25 mouse cellular contexts compared by ENCODE assay signal in the genomic region with DNA sequence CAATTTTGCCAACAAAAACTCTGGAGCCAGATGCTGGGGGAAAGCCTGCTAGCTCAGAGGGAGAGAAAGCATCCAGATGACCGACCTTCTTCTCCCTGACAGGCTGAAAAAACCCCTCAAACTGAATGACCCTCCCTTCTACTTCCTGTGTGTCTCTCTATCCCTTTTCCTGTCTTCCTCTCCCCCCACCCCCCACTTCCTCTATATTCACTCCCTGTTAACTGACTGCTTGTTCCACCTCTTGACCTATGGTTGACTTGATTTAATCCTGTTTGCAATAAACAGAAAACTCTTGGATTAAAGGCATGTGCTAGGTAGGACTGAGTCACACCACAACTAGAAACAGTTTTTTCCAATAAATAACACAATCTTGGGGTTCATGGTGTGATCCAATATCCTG. TPM values are rescaled to one million over a fixed set of nuclear protein-coding genes. Genes with fewer than 3 reads are reported as not detected.
DNase-seq lines count a peak whose midpoint lies in the region; ATAC-seq lines count a peak whose summit lies in the region.
"Had no signal": no experiment of that assay in that cellular context is flagged by ENCODE, and none has a peak within 500 bp of the region (broad histone marks: within the 10 kb centered on the region; RNA-seq: fewer than 3 reads in every experiment).

No protein-coding gene starts in this region.

- no peak overlapping the region for H3K27ac ChIP-seq in midbrain, embryonic 11.5 days (ENCODE audit: low read depth, low read length)
- H3K27ac ChIP-seq in midbrain, embryonic 15.5 days, result no peak overlapping the region
- H3K27ac ChIP-seq in intestine, embryonic 15.5 days, result no peak overlapping the region
- H3K27ac ChIP-seq: embryonic facial prominence, embryonic 10.5 days; embryonic facial prominence, embryonic 12.5 days; forebrain, embryonic 13.5 days; forebrain, embryonic 15.5 days had no signal

- no peak overlapping the region for H3K4me2 ChIP-seq in midbrain, embryonic 11.5 days
- no peak overlapping the region for H3K4me2 ChIP-seq in midbrain, embryonic 15.5 days
- H3K4me2 ChIP-seq in intestine, embryonic 15.5 days (replicated peaks), result no peak overlapping the region
- H3K4me2 ChIP-seq: embryonic facial prominence, embryonic 12.5 days; forebrain, embryonic 13.5 days; forebrain, embryonic 15.5 days had no signal

- DNase-seq in midbrain, embryonic 11.5 days (ENCODE audit: low spot score, missing footprints), result peak; percentile 51
- DNase-seq in spleen, adult 18-20 months, result no peak
- DNase-seq: adrenal gland, adult 2 months; adrenal gland, postnatal 10 days; adrenal gland, postnatal 25 days; cerebellum, adult 11 months; cerebellum, adult 2 months; cerebellum, adult 9-10 months; cerebellum, postnatal 10 days; cerebellum, postnatal 25 days; forebrain, postnatal 0 days had no signal

- H3K27me3 ChIP-seq in midbrain, embryonic 11.5 days (ENCODE audit: control insufficient read depth, insufficient read depth, low read length), result no peaks in the 10 kb centered on the region
- H3K27me3 ChIP-seq in midbrain, embryonic 15.5 days (replicated peaks), result no peaks in the 10 kb centered on the region
- H3K27me3 ChIP-seq in intestine, embryonic 15.5 days (replicated peaks), result no peaks in the 10 kb centered on the region
- H3K27me3 ChIP-seq: CH12.LX; embryonic facial prominence, embryonic 12.5 days; forebrain, embryonic 13.5 days; forebrain, embryonic 15.5 days had no signal

- no peaks in the 10 kb centered on the region for H3K36me3 ChIP-seq in midbrain, embryonic 11.5 days (ENCODE audit: control insufficient read depth, insufficient read depth, low read length)
- no peaks in the 10 kb centered on the region for H3K36me3 ChIP-seq in midbrain, embryonic 15.5 days (replicated peaks)
- no peaks in the 10 kb centered on the region for H3K36me3 ChIP-seq in intestine, embryonic 15.5 days
- H3K36me3 ChIP-seq: embryonic facial prominence, embryonic 10.5 days; embryonic facial prominence, embryonic 12.5 days; forebrain, embryonic 15.5 days; G1E had no signal

- 94% methylated on average over 1 of the region's 1 CpGs for WGBS in midbrain, embryonic 11.5 days
- WGBS in midbrain, embryonic 15.5 days, result 77% methylated on average over 1 of the region's 1 CpGs
- 68% methylated on average over 1 of the region's 1 CpGs for WGBS in intestine, embryonic 15.5 days

- ATAC-seq in midbrain, embryonic 11.5 days (ENCODE audit: low FRiP score), result no peak
- ATAC-seq in midbrain, embryonic 15.5 days (replicated peaks), result no peak
- ATAC-seq in granulocyte monocyte progenitor cell, adult 5-6 weeks (replicated peaks; ENCODE audit: poor library complexity, severe bottlenecking), result peak; percentile 56
- 0 out of 2 replicates have a peak, but pooled peaks have one; percentile 39 for ATAC-seq in megakaryocyte progenitor cell, adult 5-6 weeks (replicated peaks; ENCODE audit: poor library complexity)
- no peak for ATAC-seq in intestine, embryonic 15.5 days
- ATAC-seq: CD4-positive, CD25-positive, alpha-beta regulatory T cell, adult 4 months; forebrain, embryonic 13.5 days; forebrain, embryonic 15.5 days; forebrain, postnatal 0 days; Patski had no signal

- no peak overlapping the region for H3K4me3 ChIP-seq in midbrain, embryonic 11.5 days (ENCODE audit: low read depth, low read length)
- no peak overlapping the region for H3K4me3 ChIP-seq in midbrain, embryonic 15.5 days
- H3K4me3 ChIP-seq in intestine, embryonic 15.5 days (replicated peaks), result no peak overlapping the region
- H3K4me3 ChIP-seq: embryonic facial prominence, embryonic 10.5 days; embryonic facial prominence, embryonic 12.5 days; forebrain, embryonic 13.5 days; forebrain, embryonic 15.5 days had no signal

- no peaks in the 10 kb centered on the region for H3K9me3 ChIP-seq in midbrain, embryonic 11.5 days (ENCODE audit: control insufficient read depth, low read length)
- no peaks in the 10 kb centered on the region for H3K9me3 ChIP-seq in midbrain, embryonic 15.5 days
- H3K9me3 ChIP-seq in intestine, embryonic 15.5 days, result no peaks in the 10 kb centered on the region
- H3K9me3 ChIP-seq: embryonic facial prominence, embryonic 10.5 days; embryonic facial prominence, embryonic 12.5 days; forebrain, embryonic 13.5 days; forebrain, embryonic 15.5 days; G1E had no signal

- H3K4me1 ChIP-seq in midbrain, embryonic 11.5 days (ENCODE audit: control insufficient read depth, insufficient read depth, low read length), result no peaks in the 10 kb centered on the region; the same call in 1 of the 2 replicates
- H3K4me1 ChIP-seq in midbrain, embryonic 15.5 days, result no peaks in the 10 kb centered on the region
- H3K4me1 ChIP-seq in intestine, embryonic 15.5 days (replicated peaks), result no peaks in the 10 kb centered on the region
- H3K4me1 ChIP-seq: embryonic facial prominence, embryonic 10.5 days; embryonic facial prominence, embryonic 12.5 days; forebrain, embryonic 13.5 days; forebrain, embryonic 15.5 days had no signal

- no peak overlapping the region for H3K9ac ChIP-seq in midbrain, embryonic 11.5 days (ENCODE audit: low read length)
- H3K9ac ChIP-seq in midbrain, embryonic 15.5 days, result no peak overlapping the region
- no peak overlapping the region for H3K9ac ChIP-seq in intestine, embryonic 15.5 days
- H3K9ac ChIP-seq: embryonic facial prominence, embryonic 12.5 days; forebrain, embryonic 13.5 days; forebrain, embryonic 15.5 days; forebrain, postnatal 0 days had no signal

RNA-seq across cellular contexts. Expression of gene Mettl18, which starts 19.9 kb away (rescaled TPM):
- polyA plus RNA-seq in midbrain, embryonic 11.5 days (2014; fragmentation: Nextera tagmentation; extraction: Ambion mirVana), result 11.5 and 11.7 TPM in 2 replicates
- 6.5 and 6.7 TPM in 2 replicates for polyA plus RNA-seq in midbrain, embryonic 15.5 days (2015; fragmentation: Nextera tagmentation; extraction: Ambion mirVana)
- 2.5 and 6.7 TPM in 2 replicates for total RNA-seq in granulocyte monocyte progenitor cell, adult 5-6 weeks (2014; fragmentation: Nextera tagmentation)
- 12.4 and 13.4 TPM in 2 replicates for total RNA-seq in granulocyte monocyte progenitor cell, adult 5-6 weeks (2017)
- total RNA-seq in megakaryocyte progenitor cell, adult 5-6 weeks (2015), result 5.1 and 6.8 TPM in 2 replicates
- total RNA-seq in megakaryocyte progenitor cell, adult 5-6 weeks (2017), result 15.2 and 20.2 TPM in 2 replicates
- polyA plus RNA-seq in intestine, embryonic 15.5 days (2015; fragmentation: Nextera tagmentation; extraction: Ambion mirVana), result 10.2 and 11.0 TPM in 2 replicates

RNA-seq across cellular contexts. Expression of gene BC055324, which starts 20.0 kb away (rescaled TPM):
- 32.2 and 42.8 TPM in 2 replicates for polyA plus RNA-seq in midbrain, embryonic 11.5 days (2014; fragmentation: Nextera tagmentation; extraction: Ambion mirVana)
- 4.5 and 4.9 TPM in 2 replicates for polyA plus RNA-seq in midbrain, embryonic 15.5 days (2015; fragmentation: Nextera tagmentation; extraction: Ambion mirVana)
- total RNA-seq in granulocyte monocyte progenitor cell, adult 5-6 weeks (2014; fragmentation: Nextera tagmentation), result 14.0 and 15.0 TPM in 2 replicates
- 20.6 and 28.5 TPM in 2 replicates for total RNA-seq in granulocyte monocyte progenitor cell, adult 5-6 weeks (2017)
- total RNA-seq in megakaryocyte progenitor cell, adult 5-6 weeks (2015), result 20.4 and 25.5 TPM in 2 replicates
- total RNA-seq in megakaryocyte progenitor cell, adult 5-6 weeks (2017), result 19.9 and 20.0 TPM in 2 replicates
- 16.3 and 17.2 TPM in 2 replicates for polyA plus RNA-seq in intestine, embryonic 15.5 days (2015; fragmentation: Nextera tagmentation; extraction: Ambion mirVana)

RNA-seq across cellular contexts. Expression of gene Sele, which starts 33.4 kb away (rescaled TPM):
- polyA plus RNA-seq in midbrain, embryonic 11.5 days (2014; fragmentation: Nextera tagmentation; extraction: Ambion mirVana), result not detected in 2 replicates
- not detected in 2 replicates for polyA plus RNA-seq in midbrain, embryonic 15.5 days (2015; fragmentation: Nextera tagmentation; extraction: Ambion mirVana)
- total RNA-seq in granulocyte monocyte progenitor cell, adult 5-6 weeks (2014; fragmentation: Nextera tagmentation), result not detected in 2 replicates
- total RNA-seq in granulocyte monocyte progenitor cell, adult 5-6 weeks (2017), result 0.05 TPM in 1 of 2 replicates, not detected in the other
- not detected in 2 replicates for total RNA-seq in megakaryocyte progenitor cell, adult 5-6 weeks (2015)
- total RNA-seq in megakaryocyte progenitor cell, adult 5-6 weeks (2017), result 0.07 and 0.12 TPM in 2 replicates
- 0.13 and 0.16 TPM in 2 replicates for polyA plus RNA-seq in intestine, embryonic 15.5 days (2015; fragmentation: Nextera tagmentation; extraction: Ambion mirVana)
- total RNA-seq: CH12.LX; forebrain, postnatal 0 days had no signal
- polyA plus RNA-seq: cortical plate, adult 2 months; embryonic facial prominence, embryonic 10.5 days; embryonic facial prominence, embryonic 12.5 days; forebrain, embryonic 11.5 days; forebrain, embryonic 13.5 days; forebrain, embryonic 15.5 days; forebrain, postnatal 0 days; G1E; Patski had no signal

RNA-seq across cellular contexts. Expression of gene Sell, which starts 47.2 kb away (rescaled TPM):
- polyA plus RNA-seq in midbrain, embryonic 11.5 days (2014; fragmentation: Nextera tagmentation; extraction: Ambion mirVana), result not detected in 2 replicates
- polyA plus RNA-seq in midbrain, embryonic 15.5 days (2015; fragmentation: Nextera tagmentation; extraction: Ambion mirVana), result 0.14 and 0.19 TPM in 2 replicates
- total RNA-seq in granulocyte monocyte progenitor cell, adult 5-6 weeks (2014; fragmentation: Nextera tagmentation), result 242 and 318 TPM in 2 replicates
- total RNA-seq in granulocyte monocyte progenitor cell, adult 5-6 weeks (2017), result 272 and 305 TPM in 2 replicates
- 371 and 392 TPM in 2 replicates for total RNA-seq in megakaryocyte progenitor cell, adult 5-6 weeks (2015)
- 234 and 258 TPM in 2 replicates for total RNA-seq in megakaryocyte progenitor cell, adult 5-6 weeks (2017)
- polyA plus RNA-seq in intestine, embryonic 15.5 days (2015; fragmentation: Nextera tagmentation; extraction: Ambion mirVana), result 0.88 and 0.96 TPM in 2 replicates
- total RNA-seq: CH12.LX had no signal
- polyA plus RNA-seq: embryonic facial prominence, embryonic 10.5 days; forebrain, embryonic 11.5 days; forebrain, embryonic 13.5 days; G1E; Patski had no signal

Comparison
In these comparisons a context has a peak if more than half of its experiments do, and no peak if none do; other contexts are left out.
1. ATAC-seq: peak in granulocyte monocyte progenitor cell, adult 5-6 weeks (single experiment) and megakaryocyte progenitor cell, adult 5-6 weeks (single experiment); none in midbrain, embryonic 11.5 days (single experiment), midbrain, embryonic 15.5 days (single experiment) and intestine, embryonic 15.5 days (single experiment).